Mouse (Mus musculus): ENCODE results near the gene Strn. TPM values are rescaled to one million over a fixed set of nuclear protein-coding genes. Genes with fewer than 3 reads are reported as not detected.
"Not testable (repeated sequence)": the region's sequence is repeated elsewhere in the genome, so short reads cannot be mapped to it uniquely, and the experiment has no call there.

Gene Strn
- polyA plus RNA-seq, 1 experiment from 2014 or later, result 4.8 TPM

- H3K4me3 ChIP-seq, result no peak overlapping the region
- H3K27me3 ChIP-seq (ENCODE audit: insufficient read depth, poor library complexity, severe bottlenecking), result no peaks in the 10 kb centered on the region
- peaks cover 11% of the 10 kb centered on the region for H3K36me3 ChIP-seq
- WGBS, result 93% methylated on average over 1 of the region's 1 CpGs
- H3K27ac ChIP-seq, result no peak overlapping the region
- H3K9me3 ChIP-seq, result no peaks in the 10 kb centered on the region
- H3K4me1 ChIP-seq (replicated peaks), result no peaks in the 10 kb centered on the region
- DNase-seq (ENCODE audit: low spot score), result no peak
Observed at GRCm38 (mm10) chr17:78698965-78699364, 38.0 kb downstream of the Strn start.

- no peak for DNase-seq (ENCODE audit: low spot score)
- 88% methylated on average over 4 of the region's 4 CpGs for WGBS
- Histone ChIP-seq H3K4me3 (no peak overlapping the region), H3K27ac (no peak overlapping the region), H3K4me1 (replicated peaks) (no peaks in the 10 kb centered on the region), H3K27me3 (ENCODE audit: insufficient read depth, poor library complexity, severe bottlenecking) (no peaks in the 10 kb centered on the region), H3K9me3 (no peaks in the 10 kb centered on the region), H3K36me3 (peaks cover 9% of the 10 kb centered on the region)
Observed at GRCm38 (mm10) chr17:78697462-78697861, 39.5 kb downstream of the Strn start.

- H3K36me3 ChIP-seq, result peaks cover 10% of the 10 kb centered on the region
- 85% methylated on average over 5 of the region's 5 CpGs for WGBS
Observed at GRCm38 (mm10) chr17:78696922-78697321, 40.1 kb downstream of the Strn start.

GRCm38 (mm10) chr17:78689231-78689630 is 47.8 kb downstream of the Strn start:
- WGBS, result 97% methylated on average over 3 of the region's 3 CpGs
- Histone ChIP-seq H3K9me3 (peaks cover 16% of the 10 kb centered on the region), H3K36me3 (peaks cover 30% of the 10 kb centered on the region)
- H3K27me3 ChIP-seq (ENCODE audit: insufficient read depth, poor library complexity, severe bottlenecking); H3K27ac ChIP-seq; H3K4me1 ChIP-seq (replicated peaks); DNase-seq (ENCODE audit: low spot score); H3K4me3 ChIP-seq: not testable (repeated sequence)

More at GRCm38 (mm10) chr17:78696922-78697321, 40.1 kb downstream of the Strn start:
- H3K4me1 ChIP-seq (replicated peaks), result no peaks in the 10 kb centered on the region
- no peak for DNase-seq (ENCODE audit: low spot score)
- H3K9me3 ChIP-seq, result no peaks in the 10 kb centered on the region
- H3K27me3 ChIP-seq (ENCODE audit: insufficient read depth, poor library complexity, severe bottlenecking), result no peaks in the 10 kb centered on the region
- no peak overlapping the region for H3K27ac ChIP-seq
- no peak overlapping the region for H3K4me3 ChIP-seq

GRCm38 (mm10) chr17:78687971-78688370 is 49.0 kb downstream of the Strn start:
- DNase-seq (ENCODE audit: low spot score), result no peak
- Histone ChIP-seq H3K36me3 (peaks cover 30% of the 10 kb centered on the region), H3K4me1 (replicated peaks) (no peaks in the 10 kb centered on the region), H3K27ac (no peak overlapping the region), H3K27me3 (ENCODE audit: insufficient read depth, poor library complexity, severe bottlenecking) (no peaks in the 10 kb centered on the region), H3K9me3 (peaks cover 16% of the 10 kb centered on the region), H3K4me3 (no peak overlapping the region)
- 93% methylated on average over 5 of the region's 5 CpGs for WGBS

- 91% methylated on average over 5 of the region's 5 CpGs for WGBS
- DNase-seq (ENCODE audit: low spot score), result no peak
- no peak overlapping the region for H3K4me3 ChIP-seq
Observed at GRCm38 (mm10) chr17:78685004-78685403, 52.0 kb downstream of the Strn start.

GRCm38 (mm10) chr17:78682351-78682750 is 54.6 kb downstream of the Strn start:
- Histone ChIP-seq H3K4me1 (replicated peaks) (0 out of 2 replicates have a peak, but pooled peaks cover 4% of the 10 kb centered on the region), H3K27ac (no peak overlapping the region), H3K9me3 (no peaks in the 10 kb centered on the region), H3K36me3 (peaks cover 21% of the 10 kb centered on the region), H3K27me3 (ENCODE audit: insufficient read depth, poor library complexity, severe bottlenecking) (no peaks in the 10 kb centered on the region), H3K4me3 (no peak overlapping the region)
- WGBS, result 78% methylated on average over 6 of the region's 6 CpGs
- DNase-seq (ENCODE audit: low spot score), result no peak

More at GRCm38 (mm10) chr17:78685004-78685403, 52.0 kb downstream of the Strn start:
- Histone ChIP-seq H3K4me1 (replicated peaks) (0 out of 2 replicates have a peak, but pooled peaks cover 4% of the 10 kb centered on the region), H3K36me3 (peaks cover 18% of the 10 kb centered on the region), H3K27ac (no peak overlapping the region), H3K9me3 (no peaks in the 10 kb centered on the region), H3K27me3 (ENCODE audit: insufficient read depth, poor library complexity, severe bottlenecking) (no peaks in the 10 kb centered on the region)

GRCm38 (mm10) chr17:78679503-78679902 is 57.5 kb downstream of the Strn start:
- WGBS, result 93% methylated on average over 11 of the region's 11 CpGs

GRCm38 (mm10) chr17:78676813-78677212 is 60.2 kb downstream of the Strn start:
- no peak for DNase-seq (ENCODE audit: low spot score)
- H3K4me3 ChIP-seq, result no peak overlapping the region
- no peaks in the 10 kb centered on the region for H3K9me3 ChIP-seq
- H3K27ac ChIP-seq, result no peak overlapping the region
- 89% methylated on average over 11 of the region's 11 CpGs for WGBS
- H3K36me3 ChIP-seq, result peaks cover 23% of the 10 kb centered on the region
- no peaks in the 10 kb centered on the region for H3K4me1 ChIP-seq (replicated peaks)
- H3K27me3 ChIP-seq (ENCODE audit: insufficient read depth, poor library complexity, severe bottlenecking), result no peaks in the 10 kb centered on the region

More at GRCm38 (mm10) chr17:78679503-78679902, 57.5 kb downstream of the Strn start:
- Histone ChIP-seq H3K27ac (no peak overlapping the region), H3K4me1 (replicated peaks) (0 out of 2 replicates have a peak, but pooled peaks cover 4% of the 10 kb centered on the region), H3K27me3 (ENCODE audit: insufficient read depth, poor library complexity, severe bottlenecking) (no peaks in the 10 kb centered on the region), H3K4me3 (no peak overlapping the region), H3K36me3 (peaks cover 20% of the 10 kb centered on the region), H3K9me3 (no peaks in the 10 kb centered on the region)
- no peak for DNase-seq (ENCODE audit: low spot score)

GRCm38 (mm10) chr17:78664962-78665545 is 71.9 kb downstream of the Strn start:
- no peaks in the 10 kb centered on the region for H3K4me1 ChIP-seq (replicated peaks)
- H3K27me3 ChIP-seq (ENCODE audit: insufficient read depth, poor library complexity, severe bottlenecking), result no peaks in the 10 kb centered on the region
- 82% methylated on average over 9 of the region's 9 CpGs for WGBS
- peaks cover 77% of the 10 kb centered on the region for H3K36me3 ChIP-seq
- no peak overlapping the region for H3K4me3 ChIP-seq
- H3K9me3 ChIP-seq, result peaks cover under 1% of the 10 kb centered on the region; the same call in 1 of the 2 replicates
- DNase-seq (ENCODE audit: low spot score), result no peak
- H3K27ac ChIP-seq, result no peak overlapping the region

- H3K9me3 ChIP-seq, result peaks cover 2% of the 10 kb centered on the region; the same call in 1 of the 2 replicates
- peaks cover 74% of the 10 kb centered on the region for H3K36me3 ChIP-seq
- H3K4me1 ChIP-seq (replicated peaks), result no peaks in the 10 kb centered on the region
- no peak overlapping the region for H3K27ac ChIP-seq
- no peak overlapping the region for H3K4me3 ChIP-seq
- no peaks in the 10 kb centered on the region for H3K27me3 ChIP-seq (ENCODE audit: insufficient read depth, poor library complexity, severe bottlenecking)
- WGBS, result 86% methylated on average over 10 of the region's 10 CpGs
- no peak for DNase-seq (ENCODE audit: low spot score)
Observed at GRCm38 (mm10) chr17:78654841-78655240, 82.2 kb downstream of the Strn start.

GRCm38 (mm10) chr17:78643853-78644475 is 93.0 kb downstream of the Strn start:
- DNase-seq (ENCODE audit: low spot score), result no peak

GRCm38 (mm10) chr17:78642259-78642658 is 94.7 kb downstream of the Strn start:
- H3K9me3 ChIP-seq, result no peaks in the 10 kb centered on the region
- H3K27ac ChIP-seq, result no peak overlapping the region
- H3K4me3 ChIP-seq, result no peak overlapping the region
- no peaks in the 10 kb centered on the region for H3K27me3 ChIP-seq (ENCODE audit: insufficient read depth, poor library complexity, severe bottlenecking)
- H3K36me3 ChIP-seq, result peaks cover 2% of the 10 kb centered on the region; the same call in 1 of the 2 replicates
- no peaks in the 10 kb centered on the region for H3K4me1 ChIP-seq (replicated peaks)
- 90% methylated on average over 4 of the region's 4 CpGs for WGBS
- DNase-seq (ENCODE audit: low spot score), result no peak

More at GRCm38 (mm10) chr17:78643853-78644475, 93.0 kb downstream of the Strn start:
- peaks cover 14% of the 10 kb centered on the region for H3K36me3 ChIP-seq
- no peak overlapping the region for H3K4me3 ChIP-seq
- no peaks in the 10 kb centered on the region for H3K9me3 ChIP-seq
- 83% methylated on average over 17 of the region's 17 CpGs for WGBS
- H3K27ac ChIP-seq, result no peak overlapping the region
- no peaks in the 10 kb centered on the region for H3K4me1 ChIP-seq (replicated peaks)
- no peaks in the 10 kb centered on the region for H3K27me3 ChIP-seq (ENCODE audit: insufficient read depth, poor library complexity, severe bottlenecking)

All from hindbrain, embryonic 10.5 days (tissue).